Mouse (Mus musculus) midbrain, embryonic 16.5 days (tissue): Measurements from ENCODE around the gene Pdzd2. TPM values are rescaled to one million over a fixed set of nuclear protein-coding genes. Genes with fewer than 3 reads are reported as not detected.

Experiments used
- ATAC-seq: fragments of 200-750 bp; cut with Nextera tagmentation; 2 replicates; pipeline ENCODE4 v1.8.0; 2017; ENCODE audit warnings: moderate TSS enrichment
- H3K27ac ChIP-seq: fragments of 300-500 bp; sonication (generic); 2 replicates; pipeline ENCODE4 v1.5.1; 2014; ENCODE audit warnings: mild to moderate bottlenecking, low read length, mixed read lengths
- H3K27me3 ChIP-seq: fragments of 300-500 bp; sonication (generic); 2 replicates; pipeline ENCODE4 v1.6.1; 2014; ENCODE audit warnings: low read depth, low read length, mixed read lengths; ENCODE audit not compliant: control insufficient read depth, insufficient read depth
- H3K36me3 ChIP-seq: fragments of 300-500 bp; sonication (generic); 2 replicates; pipeline ENCODE4 v1.6.1; 2014; ENCODE audit warnings: mild to moderate bottlenecking, low read length, moderate library complexity, mixed read lengths; ENCODE audit not compliant: control insufficient read depth, insufficient read depth
- H3K4me1 ChIP-seq: fragments of 300-500 bp; sonication (generic); 2 replicates; pipeline ENCODE4 v1.6.1; 2014; ENCODE audit warnings: mild to moderate bottlenecking, low read length, mixed read lengths; ENCODE audit not compliant: control insufficient read depth, insufficient read depth
- H3K4me2 ChIP-seq: fragments of 300-500 bp; sonication (generic); 2 replicates; pipeline ENCODE4 v1.6.1; 2014; ENCODE audit warnings: mild to moderate bottlenecking, low read length, mixed read lengths
- H3K4me3 ChIP-seq: fragments of 300-500 bp; sonication (generic); 2 replicates; pipeline ENCODE4 v1.5.1; 2014; ENCODE audit warnings: low read depth, mild to moderate bottlenecking, low read length, moderate library complexity, mixed read lengths
- H3K9ac ChIP-seq: fragments of 300-500 bp; sonication (generic); 2 replicates; pipeline ENCODE4 v1.6.1; 2014; ENCODE audit warnings: low read depth, low read length, mixed read lengths
- H3K9me3 ChIP-seq: fragments of 300-500 bp; sonication (generic); replicated peaks from 2 replicates; pipeline ENCODE4 v1.6.1; 2014; ENCODE audit warnings: mild to moderate bottlenecking, low read length, mixed read lengths; ENCODE audit not compliant: control insufficient read depth, poor library complexity, severe bottlenecking
- WGBS: fragments of 180-500 bp; shearing (Covaris S2); extraction: QIAGEN DNeasy Blood & Tissue Kit; methylation state at CpG from one replicate; pipeline ENCODE4 v1.1.7; 2014; 5-methylcytosine and 5-hydroxymethylcytosine counted together
- polyA plus RNA-seq: library from polyadenylated mRNA; unstranded; fragments of >200 nt; fragmentation: Nextera tagmentation; extraction: Ambion mirVana; gene quantifications from 2 replicates; pipeline ENCODE4 v1.2.1, GENCODE M21; 2015

Gene Pdzd2
- polyA plus RNA-seq, 1 experiment from 2014 or later: 14.5 TPM

DNA sequence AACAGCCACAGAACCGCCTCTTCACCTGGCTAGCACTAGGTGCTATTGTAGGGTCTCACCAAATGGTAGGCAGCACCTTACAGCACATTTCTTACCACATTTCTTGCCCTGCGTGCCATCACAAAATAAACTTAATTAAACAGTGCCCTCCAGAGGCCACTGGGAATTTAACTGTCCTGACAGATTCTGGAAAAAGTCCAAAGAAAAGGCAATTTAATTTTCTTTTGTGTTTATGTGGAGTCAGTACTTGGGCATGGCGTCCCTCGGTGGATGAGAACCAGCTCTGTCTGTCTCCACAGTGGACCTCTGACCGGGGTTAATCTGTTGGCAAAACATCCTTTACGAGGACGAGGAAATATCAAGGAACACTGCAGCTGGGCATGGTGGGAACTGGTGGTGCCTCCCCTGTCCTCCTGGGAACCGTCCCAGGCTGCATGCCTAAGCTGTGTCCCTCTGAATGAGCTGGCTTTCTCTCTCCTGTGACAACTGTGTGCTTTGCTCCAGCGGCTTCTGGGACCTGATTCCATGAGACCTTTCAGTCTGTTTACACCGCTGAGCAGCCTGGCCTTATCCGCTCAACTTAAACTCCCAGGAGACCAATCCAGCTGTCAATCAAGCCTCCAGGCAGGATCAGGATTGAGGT, 162.5 kb downstream of the Pdzd2 start:
- no peaks in the 10 kb centered on the region for H3K27me3 ChIP-seq
- peak; percentile 66 for ATAC-seq
- peak overlapping the region; percentile 31 for H3K4me2 ChIP-seq
- WGBS: 9% methylated on average over 11 of the region's 11 CpGs
- peak overlapping the region; percentile 19; the same call in 1 of the 2 replicates for H3K27ac ChIP-seq
- H3K4me3 ChIP-seq: no peak overlapping the region
- H3K9me3 ChIP-seq: no peaks in the 10 kb centered on the region
- H3K4me1 ChIP-seq: peaks cover 7% of the 10 kb centered on the region; the same call in 1 of the 2 replicates
- H3K9ac ChIP-seq: peak overlapping the region; percentile 1; the same call in 1 of the 2 replicates
- H3K36me3 ChIP-seq: no peaks in the 10 kb centered on the region

DNA sequence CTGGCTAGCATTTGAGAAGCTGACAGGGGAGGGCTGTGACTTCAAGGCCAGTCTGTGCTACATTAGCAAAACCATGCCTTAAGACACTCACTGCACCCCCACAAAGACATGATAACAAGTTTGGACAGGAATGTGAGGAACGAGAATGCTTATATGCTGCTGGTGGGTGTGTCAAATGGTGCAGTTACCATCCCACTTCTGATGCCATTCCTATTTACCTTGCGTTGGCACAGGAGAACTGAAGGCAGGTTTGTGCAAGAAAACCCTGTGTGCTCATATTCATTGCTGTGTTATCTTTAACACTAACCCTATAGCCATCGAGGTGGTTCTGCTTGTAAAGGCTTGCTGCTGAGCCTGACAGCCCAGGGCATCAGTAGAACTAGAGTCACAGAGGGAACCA, 166.1 kb downstream of the Pdzd2 start:
- 94% methylated on average over 3 of the region's 3 CpGs for WGBS
- no peak overlapping the region for H3K4me3 ChIP-seq
- H3K9me3 ChIP-seq: no peaks in the 10 kb centered on the region
- H3K9ac ChIP-seq: no peak overlapping the region
- no peak for ATAC-seq
- no peaks in the 10 kb centered on the region for H3K27me3 ChIP-seq
- H3K27ac ChIP-seq: no peak overlapping the region
- H3K36me3 ChIP-seq: no peaks in the 10 kb centered on the region
- no peak overlapping the region for H3K4me2 ChIP-seq
- H3K4me1 ChIP-seq: peaks cover 7% of the 10 kb centered on the region; the same call in 1 of the 2 replicates

DNA sequence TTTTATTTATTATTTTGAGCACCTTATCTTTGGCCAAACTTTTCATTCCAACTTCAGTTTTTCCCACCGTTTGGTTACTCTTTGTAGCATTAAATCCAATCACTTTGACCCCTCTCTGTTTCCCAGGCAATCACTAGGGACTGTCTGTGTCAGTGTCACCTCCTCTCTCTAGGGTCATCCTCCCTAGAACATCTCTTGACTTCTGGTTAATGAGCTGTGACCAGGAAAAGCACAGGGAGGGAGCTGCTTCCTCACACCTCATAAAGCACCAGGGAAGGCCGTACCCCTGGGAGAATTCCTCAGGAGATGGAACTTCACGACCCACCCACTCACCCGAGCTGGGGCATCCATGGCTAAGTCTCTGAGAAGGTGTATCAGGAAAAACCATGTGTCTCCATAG, 168.6 kb downstream of the Pdzd2 start:
- WGBS: 68% methylated on average over 4 of the region's 4 CpGs
- ATAC-seq: no peak
- Histone ChIP-seq H3K27me3 (no peaks in the 10 kb centered on the region), H3K9me3 (no peaks in the 10 kb centered on the region), H3K4me3 (no peak overlapping the region), H3K27ac (no peak overlapping the region), H3K4me2 (no peak overlapping the region), H3K4me1 (no peaks in the 10 kb centered on the region), H3K36me3 (no peaks in the 10 kb centered on the region), H3K9ac (no peak overlapping the region)

DNA sequence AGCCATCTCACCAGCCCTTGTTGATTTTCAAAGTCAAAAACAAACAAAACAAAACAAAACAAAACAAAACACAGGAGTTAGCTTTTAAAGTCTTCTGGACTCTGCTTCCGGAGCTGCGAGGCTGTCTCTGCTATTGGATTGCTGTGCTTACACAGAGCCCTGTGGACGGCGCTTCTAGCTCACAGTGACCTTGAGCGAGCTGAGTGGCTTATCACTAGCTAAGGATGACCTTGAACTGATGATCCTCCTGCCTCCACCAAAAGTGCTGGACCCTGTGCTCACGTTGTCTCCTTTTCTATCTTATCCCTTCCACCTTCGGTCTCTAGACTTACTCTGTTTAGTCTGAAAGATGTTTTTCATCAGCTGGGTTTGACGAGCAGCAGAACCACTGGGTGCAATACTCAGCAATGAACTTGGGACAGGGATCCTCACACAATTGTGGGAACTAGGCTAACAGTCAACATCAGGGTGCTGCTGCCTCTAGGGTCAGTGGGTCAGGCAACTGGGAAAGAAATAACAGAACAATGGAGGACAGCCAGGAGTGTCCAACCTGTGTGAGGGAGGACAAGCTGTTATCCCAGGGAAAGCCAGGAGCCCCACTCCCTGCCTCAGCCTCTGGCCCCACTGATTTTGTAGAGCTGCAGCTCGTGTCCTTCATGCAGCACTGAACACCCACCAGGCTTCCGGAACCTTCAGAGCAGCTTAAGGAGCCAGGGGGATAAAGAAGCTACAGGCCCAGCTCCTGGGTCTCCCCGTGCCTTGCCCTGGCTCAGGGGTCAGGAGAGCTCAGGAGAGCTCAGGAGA, 172.9 kb downstream of the Pdzd2 start:
- Histone ChIP-seq H3K36me3 (no peaks in the 10 kb centered on the region), H3K4me1 (no peaks in the 10 kb centered on the region), H3K27me3 (no peaks in the 10 kb centered on the region), H3K4me2 (no peak overlapping the region), H3K4me3 (no peak overlapping the region), H3K9ac (no peak overlapping the region), H3K9me3 (no peaks in the 10 kb centered on the region), H3K27ac (no peak overlapping the region)
- WGBS: 90% methylated on average over 11 of the region's 11 CpGs
- no peak for ATAC-seq

DNA sequence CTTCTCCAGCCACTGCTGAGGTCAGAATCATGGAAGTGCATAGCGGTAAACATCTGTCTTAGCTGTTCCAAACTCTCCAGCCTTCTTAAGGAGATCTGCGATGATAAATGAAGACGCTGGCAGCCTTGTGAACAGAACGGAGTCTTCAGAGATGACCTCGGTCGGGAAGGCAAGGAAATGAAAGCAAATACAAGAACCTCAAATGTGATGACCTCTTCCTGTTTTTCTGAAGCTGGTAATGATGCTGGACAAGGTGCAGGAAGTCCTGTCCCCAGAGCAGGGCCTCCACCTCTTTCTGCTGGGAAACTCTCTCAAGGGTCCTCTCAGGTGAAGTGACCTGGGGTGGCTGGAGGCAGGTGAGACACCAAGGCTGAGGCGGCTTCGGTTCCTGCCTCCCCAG, 174.4 kb downstream of the Pdzd2 start:
- H3K4me2 ChIP-seq: no peak overlapping the region
- ATAC-seq: no peak
- no peak overlapping the region for H3K27ac ChIP-seq
- H3K27me3 ChIP-seq: no peaks in the 10 kb centered on the region
- no peak overlapping the region for H3K4me3 ChIP-seq
- no peaks in the 10 kb centered on the region for H3K36me3 ChIP-seq
- H3K4me1 ChIP-seq: no peaks in the 10 kb centered on the region
- 89% methylated on average over 8 of the region's 8 CpGs for WGBS
- H3K9me3 ChIP-seq: no peaks in the 10 kb centered on the region
- H3K9ac ChIP-seq: no peak overlapping the region

DNA sequence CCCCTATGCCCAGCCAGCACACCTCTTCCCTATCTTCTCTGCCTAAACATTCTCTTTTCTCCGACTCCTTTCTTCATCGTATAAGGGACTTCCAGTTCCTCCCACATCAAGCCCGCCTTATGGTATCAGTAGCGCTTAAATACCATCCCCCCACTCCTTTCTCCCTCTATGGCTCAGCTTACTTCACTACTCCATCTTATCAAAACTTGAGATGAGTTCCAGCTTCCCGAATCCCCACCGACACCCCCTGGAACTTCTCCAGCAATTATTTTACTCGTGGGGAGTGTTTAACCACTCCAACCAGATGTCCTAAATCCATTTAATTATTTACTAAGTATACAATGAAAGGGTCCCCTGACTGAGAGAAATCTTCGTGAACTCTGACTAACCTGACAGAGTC, 179.2 kb downstream of the Pdzd2 start:
- Histone ChIP-seq H3K4me1 (no peaks in the 10 kb centered on the region), H3K9me3 (no peaks in the 10 kb centered on the region), H3K4me2 (no peak overlapping the region), H3K27ac (no peak overlapping the region), H3K27me3 (no peaks in the 10 kb centered on the region), H3K36me3 (no peaks in the 10 kb centered on the region), H3K9ac (no peak overlapping the region), H3K4me3 (no peak overlapping the region)
- 70% methylated on average over 8 of the region's 8 CpGs for WGBS
- no peak for ATAC-seq

DNA sequence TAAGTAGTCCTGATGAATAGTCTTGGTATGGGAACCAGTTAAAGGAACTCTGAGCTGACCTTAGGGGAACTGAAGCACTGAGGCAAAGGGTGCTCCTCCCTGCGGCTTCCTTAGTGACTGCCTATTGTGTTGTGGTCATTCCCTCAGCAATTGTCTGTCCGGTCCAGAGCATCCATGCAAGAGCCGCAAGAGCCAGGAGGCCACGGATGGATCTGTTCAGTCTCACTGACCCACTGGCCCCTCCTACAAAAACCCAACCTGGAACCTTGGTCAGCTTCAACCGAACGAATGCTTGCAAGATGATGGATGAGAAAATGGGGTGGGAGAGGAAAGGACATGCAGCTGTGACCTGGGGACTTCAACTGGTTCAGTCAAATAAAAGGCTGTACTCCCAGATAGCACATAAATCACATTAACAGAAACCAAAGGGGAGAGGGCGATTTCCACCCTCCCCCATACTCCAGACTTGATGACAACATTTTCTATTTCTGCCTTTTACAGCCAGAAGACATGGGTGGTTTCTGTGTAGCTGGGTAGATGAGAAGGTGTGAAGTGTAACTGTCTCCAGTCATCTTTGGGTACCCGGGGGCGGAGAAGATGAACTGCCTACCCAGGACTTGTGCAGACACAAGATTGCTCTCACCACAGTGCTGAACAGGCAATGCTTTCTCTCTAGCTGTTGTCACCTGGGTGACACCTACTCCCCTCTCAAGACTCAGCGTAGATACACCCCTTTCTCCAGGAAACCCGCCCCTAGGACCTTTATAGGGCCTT, 181.9 kb downstream of the Pdzd2 start:
- H3K9ac ChIP-seq: no peak overlapping the region

DNA sequence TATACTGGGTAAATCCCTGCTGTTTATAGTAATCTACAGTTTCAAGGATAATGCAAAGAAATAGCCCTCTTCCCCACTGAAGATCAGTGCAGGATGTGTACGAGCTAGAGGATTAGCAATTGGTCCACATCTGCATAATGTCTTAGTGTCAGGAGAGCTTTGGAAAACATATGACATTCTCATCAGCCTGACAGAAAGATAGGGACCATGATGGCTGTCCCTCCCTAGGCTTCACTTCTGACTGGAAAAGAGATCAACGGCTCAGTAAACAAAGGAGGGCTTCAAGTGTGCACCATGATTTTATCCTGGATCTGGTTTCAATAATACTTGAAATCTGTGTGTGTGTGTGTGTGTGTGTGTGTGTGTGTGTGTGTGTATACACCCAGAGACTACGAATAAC, 186.5 kb downstream of the Pdzd2 start:
- no peak overlapping the region for H3K27ac ChIP-seq
- ATAC-seq: no peak
- WGBS: 39% methylated on average over 3 of the region's 3 CpGs

More for the DNA sequence above, 181.9 kb downstream of the Pdzd2 start:
- H3K4me1 ChIP-seq: no peaks in the 10 kb centered on the region
- no peaks in the 10 kb centered on the region for H3K9me3 ChIP-seq
- no peaks in the 10 kb centered on the region for H3K27me3 ChIP-seq
- H3K36me3 ChIP-seq: no peaks in the 10 kb centered on the region
- no peak overlapping the region for H3K27ac ChIP-seq
- 90% methylated on average over 11 of the region's 11 CpGs for WGBS
- H3K4me3 ChIP-seq: no peak overlapping the region
- H3K4me2 ChIP-seq: no peak overlapping the region
- no peak for ATAC-seq

DNA sequence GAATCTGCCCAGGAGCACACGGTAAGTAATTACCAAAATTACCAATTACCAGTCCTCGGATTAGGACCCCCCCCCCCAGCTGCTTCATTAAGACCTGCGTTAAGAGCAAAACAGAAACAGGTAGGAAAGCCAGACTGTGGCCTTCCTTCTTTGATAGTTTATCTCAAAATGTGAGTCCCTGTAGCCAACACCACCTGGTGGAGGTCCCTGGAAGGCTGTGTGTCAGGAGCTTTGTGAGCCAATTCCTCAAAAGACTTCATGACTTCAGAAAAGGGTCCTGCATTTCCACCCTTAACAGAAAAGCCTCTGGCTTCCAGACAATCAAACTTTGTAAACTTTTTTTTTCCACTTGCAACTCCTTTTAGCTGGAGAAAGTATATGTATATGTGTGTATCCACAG, 188.8 kb downstream of the Pdzd2 start:
- 17% methylated on average over 3 of the region's 3 CpGs for WGBS

More for the DNA sequence above, 186.5 kb downstream of the Pdzd2 start:
- H3K4me2 ChIP-seq: no peak overlapping the region
- no peak overlapping the region for H3K4me3 ChIP-seq
- peaks cover 11% of the 10 kb centered on the region for H3K4me1 ChIP-seq
- H3K36me3 ChIP-seq: no peaks in the 10 kb centered on the region
- no peak overlapping the region for H3K9ac ChIP-seq
- H3K9me3 ChIP-seq: no peaks in the 10 kb centered on the region
- no peaks in the 10 kb centered on the region for H3K27me3 ChIP-seq

More for the DNA sequence above, 188.8 kb downstream of the Pdzd2 start:
- peaks cover 11% of the 10 kb centered on the region for H3K4me1 ChIP-seq
- no peaks in the 10 kb centered on the region for H3K9me3 ChIP-seq
- no peak overlapping the region for H3K4me3 ChIP-seq
- no peak for ATAC-seq
- H3K27me3 ChIP-seq: no peaks in the 10 kb centered on the region
- H3K27ac ChIP-seq: no peak overlapping the region
- H3K9ac ChIP-seq: no peak overlapping the region
- no peaks in the 10 kb centered on the region for H3K36me3 ChIP-seq
- H3K4me2 ChIP-seq: no peak overlapping the region
